In genomic region chr8:103623781-103624434, GRCm38 (mm10) we compare ENCODE assay signal across 9 mouse cellular contexts.
DNase-seq lines count a peak whose midpoint lies in the region; ATAC-seq and TF ChIP-seq lines count a peak whose summit lies in the region.
"Had no signal": no experiment of that assay in that cellular context is flagged by ENCODE, and none has a peak within 500 bp of the region (broad histone marks: within the 10 kb centered on the region; RNA-seq: fewer than 3 reads in every experiment).

No protein-coding gene starts in this region.

- intact Hi-C loops in left cerebral cortex, postnatal 4 days (cut with DNase I): no loop called here

- peak; percentile 28 for DNase-seq in adrenal gland, adult 8-10 months
- DNase-seq in cerebellum, postnatal 10 days: peak; percentile 89 to 93
- peak; percentile 49 for DNase-seq in hindbrain, embryonic 10.5 days (ENCODE audit: low spot score)
- DNase-seq in left cerebral cortex, postnatal 4 days: peak; percentile 84
- DNase-seq in thymus, postnatal 14 days: no peak
- DNase-seq in testis, postnatal 14 days (ENCODE audit: low spot score): no peak
- no peak for DNase-seq in thymus, postnatal 36 days

- no peak overlapping the region for H3K4me2 ChIP-seq in intestine, postnatal 0 days (replicated peaks; ENCODE audit: low read depth)
- H3K4me2 ChIP-seq: heart, embryonic 13.5 days had no signal

- ATAC-seq in intestine, postnatal 0 days: no peak

- no peak overlapping the region for H3K27ac ChIP-seq in hindbrain, embryonic 10.5 days
- H3K27ac ChIP-seq in intestine, postnatal 0 days (ENCODE audit: low read depth, low read length): no peak overlapping the region
- H3K27ac ChIP-seq: heart, embryonic 13.5 days had no signal

- 36% methylated on average over 3 of the region's 3 CpGs for WGBS in hindbrain, embryonic 10.5 days
- WGBS in intestine, postnatal 0 days: 61% methylated on average over 3 of the region's 3 CpGs

- no peak overlapping the region for H3K4me3 ChIP-seq in hindbrain, embryonic 10.5 days
- H3K4me3 ChIP-seq in intestine, postnatal 0 days (ENCODE audit: low read depth, low read length): no peak overlapping the region
- H3K4me3 ChIP-seq: heart, embryonic 13.5 days had no signal

- peaks cover 16% of the 10 kb centered on the region for H3K4me1 ChIP-seq in hindbrain, embryonic 10.5 days (replicated peaks)
- H3K4me1 ChIP-seq in intestine, postnatal 0 days (replicated peaks; ENCODE audit: control insufficient read depth, insufficient read depth, low read length): no peaks in the 10 kb centered on the region
- H3K4me1 ChIP-seq: heart, embryonic 13.5 days had no signal

- no peak for TF ChIP-seq CTCF in intestine, postnatal 0 days (IDR thresholded peaks at IDR 0.05; ENCODE audit: low read depth)

- no peaks in the 10 kb centered on the region for H3K36me3 ChIP-seq in hindbrain, embryonic 10.5 days
- no peaks in the 10 kb centered on the region for H3K36me3 ChIP-seq in intestine, postnatal 0 days (ENCODE audit: control insufficient read depth, insufficient read depth)
- H3K36me3 ChIP-seq: heart, embryonic 13.5 days had no signal

- H3K27me3 ChIP-seq in hindbrain, embryonic 10.5 days (ENCODE audit: insufficient read depth, poor library complexity, severe bottlenecking): no peaks in the 10 kb centered on the region; the same call in 1 of the 2 replicates
- H3K27me3 ChIP-seq in intestine, postnatal 0 days (replicated peaks; ENCODE audit: control insufficient read depth, insufficient read depth, low read length): no peaks in the 10 kb centered on the region
- H3K27me3 ChIP-seq: heart, embryonic 13.5 days had no signal

- H3K9me3 ChIP-seq in hindbrain, embryonic 10.5 days: no peaks in the 10 kb centered on the region
- H3K9me3 ChIP-seq in intestine, postnatal 0 days (ENCODE audit: control insufficient read depth): no peaks in the 10 kb centered on the region

- H3K9ac ChIP-seq in intestine, postnatal 0 days (ENCODE audit: low read depth, low read length): no peak overlapping the region
- H3K9ac ChIP-seq: heart, embryonic 13.5 days had no signal

Comparison
In these comparisons a context has a peak if more than half of its experiments do, and no peak if none do; other contexts are left out.
1. DNase-seq: peak in adrenal gland, adult 8-10 months (single experiment), cerebellum, postnatal 10 days (2 of 2), hindbrain, embryonic 10.5 days (single experiment) and left cerebral cortex, postnatal 4 days (single experiment); none in thymus, postnatal 14 days (single experiment), testis, postnatal 14 days (single experiment) and thymus, postnatal 36 days (0 of 2).